Mouse (Mus musculus) skeletal muscle tissue, adult 2 months (tissue): ENCODE results near the gene Prrxl1.

Source experiments
- DNase-seq: peaks from one replicate; pipeline ENCODE4 v3.0.0-alpha.2; 2012; ENCODE audit warnings: low read depth, low spot score

The Prrxl1 gene

DNA sequence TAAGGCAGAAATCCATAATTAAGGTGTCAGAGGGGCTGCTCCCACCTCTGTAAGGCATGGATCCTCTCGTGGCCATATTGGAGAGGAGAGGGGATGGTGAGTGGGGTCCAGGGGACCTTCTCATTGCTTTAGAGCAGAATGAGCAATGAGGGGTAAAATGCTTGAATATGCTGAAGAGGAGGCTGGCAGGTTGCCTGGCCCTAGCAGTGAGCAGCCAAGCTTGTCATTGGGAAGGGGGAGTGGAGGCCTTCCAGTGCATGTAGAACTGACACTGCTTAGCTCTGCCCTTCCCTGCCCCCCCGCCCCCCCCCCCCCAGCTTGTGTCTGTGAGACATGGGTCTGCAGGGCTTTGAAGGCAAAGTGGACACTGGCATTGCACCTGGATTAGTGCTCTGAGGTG is 28.1 kb downstream of the Prrxl1 start:
- no peak for DNase-seq

GRCm38 (mm10) chr14:32628584-32628983 is 29.4 kb downstream of the Prrxl1 start:
- no peak for DNase-seq

- no peak for DNase-seq
These were observed 33.8 kb downstream of the Prrxl1 start for GRCm38 (mm10) chr14:32632908-32633600.

- no peak for DNase-seq
These were observed 34.9 kb downstream of the Prrxl1 start for GRCm38 (mm10) chr14:32634015-32634682.

GRCm38 (mm10) chr14:32638485-32638884 is 39.3 kb downstream of the Prrxl1 start:
- DNase-seq, result no peak

GRCm38 (mm10) chr14:32659781-32660180 is 60.6 kb downstream of the Prrxl1 start:
- no peak for DNase-seq

DNA sequence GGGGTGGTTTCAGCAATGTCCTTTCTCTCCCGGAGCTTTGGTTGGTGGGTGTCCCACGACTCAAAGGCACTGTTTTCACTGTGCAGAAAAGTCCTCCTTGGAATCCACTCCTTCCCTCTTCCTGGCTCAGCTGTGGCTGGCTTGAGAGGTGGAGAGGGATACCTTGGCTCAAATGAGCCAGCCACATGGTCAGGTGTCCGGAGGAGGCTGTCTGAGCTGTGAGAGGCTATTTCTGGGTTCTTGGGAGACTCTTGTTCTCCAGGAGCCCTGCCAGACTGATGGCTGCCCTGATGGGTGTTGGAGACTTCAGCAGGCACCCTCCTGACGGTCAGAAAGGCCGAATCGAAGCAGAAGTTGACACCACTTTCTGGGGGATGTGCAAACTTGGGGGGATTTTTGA is 63.9 kb downstream of the Prrxl1 start:
- peak; percentile 71 for DNase-seq

- no peak for DNase-seq
These were observed 74.0 kb downstream of the Prrxl1 start for GRCm38 (mm10) chr14:32673178-32673577.

DNA sequence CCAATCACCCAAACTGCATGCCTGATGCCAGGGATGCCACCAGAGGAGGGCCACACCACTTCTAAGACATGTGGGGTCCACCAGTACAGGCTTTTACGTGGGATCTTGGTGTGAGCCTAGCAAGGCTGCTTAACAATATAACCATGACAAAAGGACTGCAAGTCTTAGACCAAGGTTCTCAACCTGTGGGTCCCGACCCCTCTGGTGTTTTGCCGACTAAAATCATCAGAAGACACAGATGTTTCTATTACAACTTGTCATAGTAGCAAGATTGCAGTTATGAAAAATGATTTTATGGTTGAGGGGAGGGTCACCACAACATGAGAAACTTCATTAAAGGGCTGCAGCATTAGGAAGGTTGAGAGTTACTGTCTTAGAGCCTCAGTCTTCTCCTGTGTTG is 79.4 kb downstream of the Prrxl1 start:
- DNase-seq, result no peak

GRCm38 (mm10) chr14:32681603-32682002 is 82.4 kb downstream of the Prrxl1 start:
- no peak for DNase-seq

- DNase-seq, result peak; percentile 68
These were observed 83.3 kb downstream of the Prrxl1 start for GRCm38 (mm10) chr14:32682536-32682935.

DNA sequence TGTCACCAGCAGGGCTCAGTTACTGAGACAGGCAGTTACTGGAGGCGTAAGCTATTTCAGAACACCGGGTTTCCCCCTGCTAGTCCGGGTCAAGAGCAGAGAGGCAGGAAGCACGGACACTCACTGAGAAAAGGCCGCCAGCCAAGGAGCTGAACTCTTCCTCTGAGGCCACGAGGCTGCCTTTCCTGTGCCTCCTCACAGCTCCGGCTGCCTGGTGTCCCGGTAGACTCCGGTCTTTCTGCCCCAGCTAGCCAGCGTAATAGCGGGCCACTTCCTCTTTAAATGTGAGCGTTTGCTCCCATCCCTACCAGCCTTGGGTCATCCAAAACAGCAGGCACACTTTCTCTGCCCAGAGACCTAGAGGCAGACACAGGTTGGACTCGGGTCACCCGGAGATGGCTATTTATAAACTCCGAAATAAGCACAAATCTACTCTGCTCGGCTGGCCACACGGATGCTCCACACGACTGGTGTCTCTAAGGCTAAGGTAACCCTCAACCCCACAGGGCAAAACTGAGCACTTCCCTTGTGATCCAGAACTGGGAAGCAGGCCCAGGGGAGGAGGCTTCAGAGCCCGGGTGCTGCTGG is 84.1 kb downstream of the Prrxl1 start:
- DNase-seq, result peak; percentile 91

DNA sequence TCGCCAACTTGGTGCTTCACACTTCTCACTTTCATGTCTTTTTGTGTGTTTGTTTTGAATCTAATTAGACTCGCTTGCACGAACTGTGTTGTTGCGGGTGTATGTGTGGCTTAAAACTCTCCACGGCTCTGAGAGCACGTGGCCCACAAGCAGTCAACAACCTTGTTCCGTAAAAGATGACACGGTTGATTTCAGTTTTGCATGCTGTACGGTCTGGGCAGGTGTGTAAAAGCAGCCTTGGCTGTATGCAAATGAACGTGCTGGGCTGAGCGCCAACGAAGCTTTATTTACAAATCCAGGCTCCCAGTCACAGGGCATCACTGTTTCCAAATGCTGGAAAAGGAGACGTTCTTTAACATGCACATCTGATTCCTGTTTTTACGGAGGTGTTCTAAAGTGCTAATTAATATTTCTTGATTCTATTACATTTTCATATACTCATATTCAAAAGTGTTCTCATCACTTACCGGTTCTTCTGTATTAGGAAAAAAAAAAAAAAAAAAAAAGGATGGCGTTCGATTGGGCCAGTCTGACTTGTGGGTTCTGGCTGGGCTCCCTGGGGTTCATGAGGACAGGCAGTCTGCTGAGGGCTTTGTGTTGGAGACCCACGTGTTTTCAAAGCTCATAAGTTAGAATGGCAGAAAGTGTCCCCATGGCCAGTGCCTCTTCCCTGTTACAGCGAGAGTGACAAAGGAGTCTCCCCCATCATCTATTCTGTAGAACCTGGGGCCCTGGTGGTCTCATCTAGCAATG is 85.0 kb downstream of the Prrxl1 start:
- DNase-seq, result peak; percentile 66

- DNase-seq, result no peak
These were observed 85.5 kb downstream of the Prrxl1 start for GRCm38 (mm10) chr14:32684735-32685105.

GRCm38 (mm10) chr14:32685124-32685826 is 86.1 kb downstream of the Prrxl1 start, which contains the start of gene 3425401B19Rik:
Gene 3425401B19Rik (minus strand): TSS chr14:32685293.
- peak; percentile 88 for DNase-seq

- no peak for DNase-seq
These were observed 96.7 kb downstream of the Prrxl1 start for GRCm38 (mm10) chr14:32695906-32696305.

DNA sequence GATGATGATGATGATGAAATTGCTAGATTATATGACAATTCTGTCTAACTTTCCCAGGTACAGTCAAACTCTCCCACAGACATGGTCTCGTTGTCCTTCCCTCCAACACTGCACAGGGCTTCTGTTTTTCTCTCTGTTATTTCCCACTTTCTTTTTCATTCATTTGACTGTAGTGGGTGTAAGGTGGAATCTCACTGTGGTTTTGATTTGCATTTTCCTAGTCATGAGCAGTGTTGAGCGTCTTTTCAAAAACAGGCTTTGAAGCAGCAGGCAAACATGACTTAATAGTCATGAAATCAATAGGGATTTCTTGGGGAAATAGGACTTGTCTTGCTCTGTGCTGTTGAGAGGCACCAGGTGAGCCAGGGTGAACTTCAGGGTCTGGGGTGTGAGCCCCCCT is 97.1 kb downstream of the Prrxl1 start:
- DNase-seq, result no peak

DNA sequence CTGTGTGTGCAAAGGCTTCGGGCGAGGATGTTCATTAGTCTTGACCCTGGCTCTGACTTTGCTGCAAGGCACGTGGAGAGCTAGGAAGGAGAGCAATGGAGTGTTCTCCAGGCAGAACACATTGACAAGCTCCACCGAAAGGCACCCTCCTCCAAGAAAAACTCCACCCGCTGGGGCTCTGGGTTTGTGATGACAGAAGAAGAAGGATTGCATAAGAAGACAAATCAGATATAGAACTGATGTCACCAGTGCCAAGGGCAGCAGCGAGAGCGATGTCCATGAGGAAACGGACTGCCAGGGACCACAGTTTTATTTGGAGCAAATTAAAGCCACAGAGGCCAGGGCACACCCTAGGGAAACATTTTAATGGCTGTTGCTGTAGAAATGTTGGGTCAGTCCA is 98.6 kb downstream of the Prrxl1 start:
- peak; percentile 86 for DNase-seq

DNA sequence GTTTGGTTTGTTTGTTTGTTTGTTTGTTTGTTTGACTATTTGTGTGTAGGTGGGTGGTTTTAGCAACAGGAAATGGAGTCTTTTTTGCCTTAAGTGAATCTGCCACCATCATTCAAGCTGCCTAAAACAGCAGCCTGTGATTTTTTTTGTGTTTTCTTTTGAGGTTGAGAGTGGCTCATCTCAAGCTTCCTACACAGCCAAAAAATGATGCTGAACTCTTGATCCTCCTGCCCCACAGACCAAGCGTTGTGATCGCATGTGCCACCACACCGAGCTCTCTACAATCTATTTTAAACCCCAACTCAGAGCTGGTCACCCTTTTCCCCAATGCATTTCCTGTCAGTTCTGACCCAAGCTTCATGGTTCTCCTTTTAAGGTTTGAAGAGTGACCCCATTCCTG is 99.3 kb downstream of the Prrxl1 start:
- no peak for DNase-seq
